ENCODE assay signal across 12 mouse cellular contexts in the genomic region with DNA sequence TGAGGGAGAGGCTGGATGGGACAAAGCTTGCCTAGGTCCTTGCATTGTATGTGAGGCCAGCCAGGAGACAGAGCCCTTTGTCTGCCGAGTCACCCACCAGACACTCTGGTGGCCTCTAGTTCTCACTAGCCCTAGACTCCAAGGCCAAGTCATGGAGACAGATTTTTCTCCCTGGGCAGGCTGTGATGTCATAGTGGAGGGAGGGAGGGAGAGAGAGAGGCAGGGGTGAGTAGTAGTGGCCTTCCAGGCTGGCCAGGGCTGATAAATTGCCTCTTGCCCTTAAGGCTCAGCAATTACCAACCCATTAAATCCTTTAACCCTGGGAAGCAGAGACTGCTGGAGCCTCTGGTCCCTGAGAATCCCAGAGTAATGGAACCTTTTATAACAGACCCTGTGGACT. TPM values are rescaled to one million over a fixed set of nuclear protein-coding genes. Genes with fewer than 3 reads are reported as not detected.
DNase-seq lines count a peak whose midpoint lies in the region; ATAC-seq lines count a peak whose summit lies in the region.
"Had no signal": no experiment of that assay in that cellular context is flagged by ENCODE, and none has a peak within 500 bp of the region (broad histone marks: within the 10 kb centered on the region; RNA-seq: fewer than 3 reads in every experiment).

No protein-coding gene starts in this region.

- H3K4me1 ChIP-seq in midbrain, embryonic 10.5 days, result peaks cover 47% of the 10 kb centered on the region
- H3K4me1 ChIP-seq in midbrain, embryonic 13.5 days (replicated peaks), result peaks cover 36% of the 10 kb centered on the region
- H3K4me1 ChIP-seq in embryonic facial prominence, embryonic 13.5 days, result peaks cover 42% of the 10 kb centered on the region

- peak overlapping the region; percentile 61 for H3K27ac ChIP-seq in midbrain, embryonic 10.5 days (replicated peaks)
- no peak overlapping the region for H3K27ac ChIP-seq in midbrain, embryonic 13.5 days
- H3K27ac ChIP-seq in embryonic facial prominence, embryonic 13.5 days, result peak overlapping the region; percentile 17; the same call in 1 of the 2 replicates
- H3K27ac ChIP-seq: embryonic facial prominence, embryonic 12.5 days; liver, embryonic 12.5 days; neural tube, embryonic 12.5 days had no signal

- DNase-seq in midbrain, embryonic 10.5 days (ENCODE audit: low spot score), result no peak
- DNase-seq in adrenal gland, postnatal 36 days, result peak; percentile 69 to 70
- DNase-seq in retina, embryonic 14.5 days (ENCODE audit: low spot score), result peak; percentile 56
- DNase-seq in layer of hippocampus, adult 9-10 months (ENCODE audit: low spot score), result no peak
- DNase-seq in urinary bladder, postnatal 4 days (ENCODE audit: low spot score in 2 of 2), result no peak
- DNase-seq: cerebellum, adult 18-20 months had no signal

- H3K4me3 ChIP-seq in midbrain, embryonic 10.5 days, result no peak overlapping the region
- H3K4me3 ChIP-seq in midbrain, embryonic 13.5 days (replicated peaks), result no peak overlapping the region
- H3K4me3 ChIP-seq in embryonic facial prominence, embryonic 13.5 days, result no peak overlapping the region
- H3K4me3 ChIP-seq: embryonic facial prominence, embryonic 12.5 days; liver, embryonic 12.5 days; neural tube, embryonic 12.5 days had no signal

- peaks cover 26% of the 10 kb centered on the region for H3K27me3 ChIP-seq in midbrain, embryonic 10.5 days (ENCODE audit: low read depth, poor library complexity, severe bottlenecking)
- H3K27me3 ChIP-seq in midbrain, embryonic 13.5 days, result peaks cover 20% of the 10 kb centered on the region
- 0 out of 2 replicates have a peak, but pooled peaks cover 6% of the 10 kb centered on the region for H3K27me3 ChIP-seq in embryonic facial prominence, embryonic 13.5 days
- H3K27me3 ChIP-seq: neural tube, embryonic 12.5 days had no signal

- 35% methylated on average over 1 of the region's 1 CpGs for WGBS in midbrain, embryonic 10.5 days
- WGBS in midbrain, embryonic 13.5 days, result 32% methylated on average over 1 of the region's 1 CpGs
- 17% methylated on average over 1 of the region's 1 CpGs for WGBS in embryonic facial prominence, embryonic 13.5 days

- no peak overlapping the region for H3K4me2 ChIP-seq in midbrain, embryonic 13.5 days (replicated peaks)
- H3K4me2 ChIP-seq in embryonic facial prominence, embryonic 13.5 days, result no peak overlapping the region
- H3K4me2 ChIP-seq: embryonic facial prominence, embryonic 12.5 days; liver, embryonic 12.5 days; neural tube, embryonic 12.5 days had no signal

- no peak for ATAC-seq in midbrain, embryonic 13.5 days
- no peak for ATAC-seq in embryonic facial prominence, embryonic 13.5 days (ENCODE audit: insufficient number of reproducible peaks, insufficient read depth, low FRiP score, low TSS enrichment, low read depth)
- ATAC-seq: liver, embryonic 12.5 days; lung, postnatal 0 days had no signal

- H3K9me3 ChIP-seq in midbrain, embryonic 10.5 days (replicated peaks), result no peaks in the 10 kb centered on the region
- no peaks in the 10 kb centered on the region for H3K9me3 ChIP-seq in midbrain, embryonic 13.5 days
- no peaks in the 10 kb centered on the region for H3K9me3 ChIP-seq in embryonic facial prominence, embryonic 13.5 days
- H3K9me3 ChIP-seq: embryonic facial prominence, embryonic 12.5 days; liver, embryonic 12.5 days; neural tube, embryonic 12.5 days had no signal

- no peaks in the 10 kb centered on the region for H3K36me3 ChIP-seq in midbrain, embryonic 10.5 days
- H3K36me3 ChIP-seq in midbrain, embryonic 13.5 days, result no peaks in the 10 kb centered on the region
- H3K36me3 ChIP-seq in embryonic facial prominence, embryonic 13.5 days, result no peaks in the 10 kb centered on the region
- H3K36me3 ChIP-seq: embryonic facial prominence, embryonic 12.5 days; liver, embryonic 12.5 days; neural tube, embryonic 12.5 days had no signal

- H3K9ac ChIP-seq in midbrain, embryonic 13.5 days (replicated peaks), result no peak overlapping the region
- no peak overlapping the region for H3K9ac ChIP-seq in embryonic facial prominence, embryonic 13.5 days
- H3K9ac ChIP-seq: embryonic facial prominence, embryonic 12.5 days; liver, embryonic 12.5 days; neural tube, embryonic 12.5 days had no signal

RNA-seq across cellular contexts. Expression of a gene that starts 41.8 kb away (rescaled TPM):
- polyA plus RNA-seq in midbrain, embryonic 10.5 days (2016; fragmentation: Nextera tagmentation; extraction: Ambion mirVana), result 21.3 and 28.5 TPM in 2 replicates
- 72.3 and 72.9 TPM in 2 replicates for polyA plus RNA-seq in midbrain, embryonic 13.5 days (2015; fragmentation: Nextera tagmentation; extraction: Ambion mirVana)
- total RNA-seq in adrenal gland, postnatal 36 days (2021), result 100 to 1,000 TPM; 294 to 435 TPM
- polyA plus RNA-seq in embryonic facial prominence, embryonic 13.5 days (2015; fragmentation: Nextera tagmentation; extraction: Ambion mirVana), result 32.7 and 34.6 TPM in 2 replicates

Comparison
In these comparisons a context has a peak if more than half of its experiments do, and no peak if none do; other contexts are left out.
1. DNase-seq: peak in adrenal gland, postnatal 36 days (2 of 2) and retina, embryonic 14.5 days (single experiment); none in midbrain, embryonic 10.5 days (single experiment), layer of hippocampus, adult 9-10 months (single experiment) and urinary bladder, postnatal 4 days (0 of 2).